Mouse (Mus musculus) embryonic facial prominence, embryonic 10.5 days (tissue): ENCODE measurements around the gene Bcor. TPM values are rescaled to one million over a fixed set of nuclear protein-coding genes. Genes with fewer than 3 reads are reported as not detected.
A peak's percentile ranks its signal among the peaks of the same experiment; 100 is the strongest.

Experiments
- DNase-seq: peaks from one replicate; pipeline ENCODE4 v3.0.0-alpha.2; 2017; ENCODE audit warnings: low spot score
- H3K27ac ChIP-seq: fragments of 300-500 bp; sonication (generic); replicated peaks from 2 replicates; pipeline ENCODE4 v1.5.1; 2016; ENCODE audit warnings: mild to moderate bottlenecking
- H3K27me3 ChIP-seq: fragments of 300-500 bp; sonication (generic); replicated peaks from 2 replicates; pipeline ENCODE4 v1.6.1; 2016; ENCODE audit warnings: low read depth, mild to moderate bottlenecking; ENCODE audit not compliant: poor library complexity, severe bottlenecking
- H3K36me3 ChIP-seq: fragments of 300-500 bp; sonication (generic); replicated peaks from 2 replicates; pipeline ENCODE4 v1.6.1; 2016; ENCODE audit warnings: mild to moderate bottlenecking, moderate library complexity
- H3K4me1 ChIP-seq: fragments of 300-500 bp; sonication (generic); 2 replicates; pipeline ENCODE4 v1.6.1; 2016
- H3K4me3 ChIP-seq: fragments of 300-500 bp; sonication (generic); 2 replicates; pipeline ENCODE4 v1.5.1; 2016; ENCODE audit warnings: mild to moderate bottlenecking, moderate library complexity
- H3K9me3 ChIP-seq: fragments of 300-500 bp; sonication (generic); 2 replicates; pipeline ENCODE4 v1.6.1; 2016; ENCODE audit warnings: mild to moderate bottlenecking
- WGBS: fragments of 180-500 bp; shearing (Covaris S2); methylation state at CpG from one replicate; pipeline ENCODE4 v1.1.7; 2016; 5-methylcytosine and 5-hydroxymethylcytosine counted together
- polyA plus RNA-seq: library from polyadenylated mRNA; unstranded; fragments of >200 nt; fragmentation: Nextera tagmentation; extraction: Ambion mirVana; gene quantifications from 2 replicates; pipeline ENCODE4 v1.2.1, GENCODE M21; 2016

Gene Bcor
- polyA plus RNA-seq, result 23.7 and 26.3 TPM in 2 replicates

- peak within 1 kb of the TSS; percentile 62 for H3K4me3 ChIP-seq
- H3K27ac ChIP-seq, result peak within 1 kb of the TSS; percentile 94
- WGBS, result 8% methylated on average over 56 of the region's 56 CpGs
- peaks cover 48% of the 10 kb centered on the region for H3K4me1 ChIP-seq
- H3K27me3 ChIP-seq, result peaks cover 63% of the 10 kb centered on the region
- H3K36me3 ChIP-seq, result no peaks in the 10 kb centered on the region
- peak; percentile 87 for DNase-seq
- H3K9me3 ChIP-seq, result no peaks in the 10 kb centered on the region
Measured at GRCm38 (mm10) chrX:12159981-12160656, at the start of gene Bcor. TSS of gene Bcor (minus strand) at chrX:12160355.

GRCm38 (mm10) chrX:12202951-12203350, 42.8 kb upstream of the Bcor start:
- Histone ChIP-seq H3K27ac (no peak overlapping the region), H3K27me3 (peaks cover 7% of the 10 kb centered on the region; the same call in 1 of the 2 replicates), H3K9me3 (no peaks in the 10 kb centered on the region), H3K4me1 (no peaks in the 10 kb centered on the region), H3K4me3 (no peak overlapping the region), H3K36me3 (no peaks in the 10 kb centered on the region)
- WGBS, result 91% methylated on average over 3 of the region's 3 CpGs
- DNase-seq, result no peak

DNA sequence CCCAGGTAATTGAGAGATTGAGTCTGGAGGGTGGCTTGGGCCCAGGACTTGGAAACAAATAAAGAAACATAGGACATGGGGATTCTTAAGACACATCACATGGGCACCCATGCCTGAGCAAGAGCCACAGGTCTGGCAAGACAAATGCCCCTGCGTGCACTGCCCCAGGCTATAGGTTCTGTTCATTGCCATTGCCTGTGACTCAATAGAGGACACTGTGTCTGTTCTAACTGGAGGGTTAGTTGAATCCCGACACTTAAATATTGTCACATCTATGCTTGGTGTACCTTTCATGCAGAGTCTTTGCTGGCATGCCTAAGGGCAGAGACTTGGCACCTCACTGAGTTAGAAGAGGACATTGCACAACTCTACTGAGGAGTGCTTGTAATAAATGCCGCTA, 41.0 kb upstream of the Bcor start:
- Histone ChIP-seq H3K27ac (no peak overlapping the region), H3K4me1 (no peaks in the 10 kb centered on the region), H3K36me3 (no peaks in the 10 kb centered on the region), H3K27me3 (peaks cover 13% of the 10 kb centered on the region), H3K4me3 (no peak overlapping the region), H3K9me3 (no peaks in the 10 kb centered on the region)
- no peak for DNase-seq
- 90% methylated on average over 3 of the region's 3 CpGs for WGBS

- WGBS, result 77% methylated on average over 11 of the region's 11 CpGs
- Histone ChIP-seq H3K27ac (no peak overlapping the region), H3K4me1 (no peaks in the 10 kb centered on the region), H3K4me3 (no peak overlapping the region), H3K36me3 (no peaks in the 10 kb centered on the region), H3K9me3 (no peaks in the 10 kb centered on the region), H3K27me3 (peaks cover 37% of the 10 kb centered on the region)
- no peak for DNase-seq
Measured at GRCm38 (mm10) chrX:12195234-12195919, 35.2 kb upstream of the Bcor start.

DNA sequence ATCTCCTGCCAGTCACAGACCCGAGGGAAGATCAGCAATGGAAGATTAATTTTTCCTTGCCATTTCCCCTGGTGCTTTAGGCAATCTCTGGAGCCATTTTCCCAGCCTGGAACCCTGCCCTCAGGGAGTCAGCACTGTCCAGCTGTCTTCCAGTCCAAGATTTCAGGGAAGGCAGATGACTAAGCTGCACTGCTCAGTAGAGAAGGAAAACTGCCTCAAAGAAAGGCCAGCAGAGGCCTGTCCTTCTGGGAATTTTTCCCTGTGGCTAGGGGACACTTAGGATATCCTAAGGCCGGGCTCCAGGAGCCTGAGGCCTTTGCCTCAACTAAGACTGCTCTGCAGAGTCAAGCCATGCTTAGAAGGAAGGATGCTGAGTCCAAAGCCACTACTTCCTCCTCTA, 32.2 kb upstream of the Bcor start:
- no peak for DNase-seq
- no peak overlapping the region for H3K4me3 ChIP-seq
- peaks cover 46% of the 10 kb centered on the region for H3K27me3 ChIP-seq

DNA sequence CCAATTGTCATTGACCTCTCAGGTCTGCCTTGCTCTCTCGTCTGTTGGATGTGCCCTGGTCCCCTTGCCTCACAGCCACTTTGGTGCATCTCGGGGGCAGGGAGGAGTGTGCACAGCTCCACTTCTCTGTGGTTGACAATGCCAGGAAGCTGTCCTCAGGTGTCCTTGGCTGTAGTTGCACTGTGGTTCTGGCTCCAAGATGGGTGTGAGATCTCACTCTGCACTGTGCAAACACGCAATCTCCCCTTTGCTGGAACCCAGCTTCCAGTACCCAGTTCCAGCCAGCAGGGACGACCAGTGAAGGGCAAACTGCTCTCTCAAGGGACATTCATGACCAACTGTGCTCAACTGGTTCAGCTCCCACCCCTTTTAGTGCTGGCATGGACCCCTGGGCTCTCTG, 29.4 kb upstream of the Bcor start:
- Histone ChIP-seq H3K4me1 (no peaks in the 10 kb centered on the region), H3K9me3 (no peaks in the 10 kb centered on the region), H3K4me3 (no peak overlapping the region), H3K36me3 (no peaks in the 10 kb centered on the region), H3K27me3 (peaks cover 44% of the 10 kb centered on the region), H3K27ac (no peak overlapping the region)
- DNase-seq, result no peak
- WGBS, result 75% methylated on average over 4 of the region's 4 CpGs

More for the DNA sequence above, 32.2 kb upstream of the Bcor start:
- H3K4me1 ChIP-seq, result no peaks in the 10 kb centered on the region
- H3K27ac ChIP-seq, result no peak overlapping the region
- WGBS, result 69% methylated on average over 2 of the region's 2 CpGs
- no peaks in the 10 kb centered on the region for H3K9me3 ChIP-seq
- no peaks in the 10 kb centered on the region for H3K36me3 ChIP-seq

DNA sequence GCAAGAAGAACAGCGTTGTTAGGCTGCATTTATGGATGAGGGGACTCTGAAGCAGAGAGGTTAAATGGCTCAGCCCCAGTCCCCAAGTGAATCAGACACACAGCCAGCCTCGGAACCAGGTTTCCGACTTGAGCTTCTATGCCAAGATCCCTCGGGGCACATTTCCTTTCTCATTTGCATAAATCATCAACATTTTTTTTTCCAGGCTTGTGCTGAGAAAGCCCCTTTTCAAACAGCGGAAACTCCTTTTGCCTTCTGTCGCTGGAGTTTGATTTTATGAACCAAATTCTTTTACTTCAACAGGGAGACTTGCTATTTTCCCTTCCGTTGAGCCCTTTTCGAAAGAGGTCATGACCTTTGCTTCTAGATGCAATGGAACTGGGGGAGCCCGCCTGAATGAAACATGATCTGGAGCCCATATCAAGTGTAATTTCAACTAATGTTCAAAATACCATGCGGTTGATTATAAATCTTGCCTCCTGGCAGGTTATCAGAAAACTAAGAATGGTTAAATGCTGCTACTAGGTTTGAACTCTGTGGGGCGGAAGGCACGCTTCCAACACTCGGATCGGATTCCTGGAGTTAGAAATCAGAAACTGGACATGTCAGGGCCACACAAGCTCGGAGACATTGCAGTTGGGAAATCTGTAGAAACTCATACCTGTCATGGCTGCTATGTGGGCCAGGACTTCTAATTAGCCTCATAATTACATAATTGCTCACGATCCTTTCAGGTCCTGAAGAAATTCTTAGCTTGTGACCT, 15.2 kb upstream of the Bcor start:
- H3K4me1 ChIP-seq, result peaks cover 18% of the 10 kb centered on the region

GRCm38 (mm10) chrX:12170128-12170527, 10.0 kb upstream of the Bcor start:
- Histone ChIP-seq H3K27ac (no peak overlapping the region), H3K9me3 (no peaks in the 10 kb centered on the region), H3K36me3 (no peaks in the 10 kb centered on the region), H3K4me3 (no peak overlapping the region), H3K27me3 (peaks cover 61% of the 10 kb centered on the region), H3K4me1 (peaks cover 15% of the 10 kb centered on the region)
- WGBS, result 44% methylated on average over 3 of the region's 3 CpGs
- no peak for DNase-seq

More for the DNA sequence above, 15.2 kb upstream of the Bcor start:
- Histone ChIP-seq H3K4me3 (no peak overlapping the region), H3K27ac (no peak overlapping the region), H3K27me3 (peaks cover 36% of the 10 kb centered on the region), H3K9me3 (no peaks in the 10 kb centered on the region), H3K36me3 (no peaks in the 10 kb centered on the region)
- 47% methylated on average over 16 of the region's 16 CpGs for WGBS
- peak; percentile 25 for DNase-seq

GRCm38 (mm10) chrX:12164591-12165529, 4.7 kb upstream of the Bcor start:
- Histone ChIP-seq H3K9me3 (no peaks in the 10 kb centered on the region), H3K4me3 (no peak overlapping the region), H3K27me3 (peaks cover 41% of the 10 kb centered on the region), H3K36me3 (no peaks in the 10 kb centered on the region), H3K27ac (peak overlapping the region; percentile 40), H3K4me1 (peaks cover 11% of the 10 kb centered on the region)
- WGBS, result 46% methylated on average over 11 of the region's 11 CpGs
- DNase-seq, result no peak

DNA sequence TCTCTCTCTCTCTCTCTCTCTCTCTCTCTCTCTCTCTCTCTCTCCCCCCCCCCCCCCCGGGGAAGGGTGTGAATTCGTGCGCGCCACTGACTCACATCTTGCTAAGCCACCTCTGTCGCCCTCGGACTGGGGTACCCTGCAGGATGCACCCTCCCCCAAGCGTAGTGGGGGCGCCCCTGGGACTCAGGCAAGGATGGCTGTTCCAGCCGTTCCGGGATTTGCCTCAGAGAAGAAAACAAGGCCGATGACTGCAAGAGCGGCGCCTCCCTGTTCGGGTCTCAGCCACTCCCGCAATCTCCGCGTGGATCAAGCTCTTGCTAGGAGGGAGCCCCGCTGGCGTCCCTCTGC, 647 bp downstream of the Bcor start:
- H3K4me1 ChIP-seq, result peaks cover 50% of the 10 kb centered on the region
- no peaks in the 10 kb centered on the region for H3K36me3 ChIP-seq
- H3K9me3 ChIP-seq, result no peaks in the 10 kb centered on the region
- DNase-seq, result peak; percentile 54
- 5% methylated on average over 15 of the region's 19 CpGs for WGBS
- H3K4me3 ChIP-seq, result peak overlapping the region; percentile 62
- H3K27ac ChIP-seq, result peak overlapping the region; percentile 94
- H3K27me3 ChIP-seq, result peaks cover 69% of the 10 kb centered on the region

- WGBS, result 9% methylated on average over 31 of the region's 31 CpGs
- Histone ChIP-seq H3K27ac (peak overlapping the region; percentile 94), H3K9me3 (no peaks in the 10 kb centered on the region), H3K4me1 (peaks cover 50% of the 10 kb centered on the region), H3K27me3 (peaks cover 74% of the 10 kb centered on the region), H3K36me3 (no peaks in the 10 kb centered on the region), H3K4me3 (peak overlapping the region; percentile 62)
- DNase-seq, result peak; percentile 21
Measured at GRCm38 (mm10) chrX:12158821-12159533, 1.2 kb downstream of the Bcor start.
